Mouse (Mus musculus) intestine, embryonic 15.5 days (tissue): ENCODE results near the gene Gm3727. TPM values are rescaled to one million over a fixed set of nuclear protein-coding genes. Genes with fewer than 3 reads are reported as not detected.
"Not testable (repeated sequence)": the region's sequence is repeated elsewhere in the genome, so short reads cannot be mapped to it uniquely, and the experiment has no call there.

Experiments used
- ATAC-seq: fragments of 200-750 bp; cut with Nextera tagmentation; 2 replicates; pipeline ENCODE4 v1.8.0; 2017; ENCODE audit warnings: moderate TSS enrichment, moderate library complexity
- H3K27ac ChIP-seq: fragments of 300-500 bp; sonication (generic); 2 replicates; pipeline ENCODE4 v1.5.1; 2015; ENCODE audit warnings: mild to moderate bottlenecking, inconsistent platforms
- H3K27me3 ChIP-seq: fragments of 300-500 bp; sonication (generic); replicated peaks from 2 replicates; pipeline ENCODE4 v1.6.1; 2015; ENCODE audit warnings: inconsistent platforms
- H3K36me3 ChIP-seq: fragments of 300-500 bp; sonication (generic); 2 replicates; pipeline ENCODE4 v1.6.1; 2015; ENCODE audit warnings: inconsistent platforms
- H3K4me1 ChIP-seq: fragments of 300-500 bp; sonication (generic); replicated peaks from 2 replicates; pipeline ENCODE4 v1.6.1; 2015; ENCODE audit warnings: inconsistent platforms
- H3K4me2 ChIP-seq: fragments of 300-500 bp; sonication (generic); replicated peaks from 2 replicates; pipeline ENCODE4 v1.6.1; 2015; ENCODE audit warnings: mild to moderate bottlenecking, inconsistent platforms
- H3K4me3 ChIP-seq: fragments of 300-500 bp; sonication (generic); replicated peaks from 2 replicates; pipeline ENCODE4 v1.5.1; 2015; ENCODE audit warnings: inconsistent platforms
- H3K9ac ChIP-seq: fragments of 300-500 bp; sonication (generic); 2 replicates; pipeline ENCODE4 v1.6.1; 2015; ENCODE audit warnings: inconsistent platforms
- H3K9me3 ChIP-seq: fragments of 300-500 bp; sonication (generic); 2 replicates; pipeline ENCODE4 v1.6.1; 2016; ENCODE audit warnings: inconsistent platforms
- WGBS: fragments of 180-500 bp; shearing (Covaris S2); methylation state at CpG from one replicate; pipeline ENCODE4 v1.1.7; 2015; 5-methylcytosine and 5-hydroxymethylcytosine counted together
- polyA plus RNA-seq: library from polyadenylated mRNA; unstranded; fragments of >200 nt; fragmentation: Nextera tagmentation; extraction: Ambion mirVana; gene quantifications from 2 replicates; pipeline ENCODE4 v1.2.1, GENCODE M21; 2015

Gene Gm3727
- not detected in 2 replicates for polyA plus RNA-seq

DNA sequence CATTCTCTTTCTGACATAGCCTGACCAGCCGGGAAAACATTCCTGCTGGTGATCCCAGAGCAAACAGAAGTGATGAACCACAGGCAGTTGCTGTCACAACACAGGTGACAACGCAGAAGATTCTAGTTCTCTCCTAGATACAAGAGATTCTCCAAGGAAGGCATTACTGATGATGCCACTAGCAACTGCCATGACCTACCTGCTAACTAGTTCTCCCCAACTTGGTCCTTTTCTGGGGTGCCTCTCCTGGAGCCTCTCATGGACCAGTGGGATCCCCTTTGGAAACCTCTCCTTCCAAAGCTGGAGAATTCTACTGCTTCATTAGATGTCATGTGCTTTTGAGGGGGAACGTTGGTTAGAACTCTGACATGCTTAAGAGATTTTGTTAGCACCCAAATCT is at the start of gene Gm3727:
TSS of gene Gm3727 (minus strand) at position 101 of the 400 bp plus-strand sequence.
- not testable (repeated sequence) for H3K9me3 ChIP-seq, ATAC-seq, H3K4me1 ChIP-seq, H3K27me3 ChIP-seq, H3K9ac ChIP-seq, H3K27ac ChIP-seq, H3K4me2 ChIP-seq, H3K36me3 ChIP-seq, H3K4me3 ChIP-seq
- 61% methylated on average over 3 of the region's 3 CpGs for WGBS

DNA sequence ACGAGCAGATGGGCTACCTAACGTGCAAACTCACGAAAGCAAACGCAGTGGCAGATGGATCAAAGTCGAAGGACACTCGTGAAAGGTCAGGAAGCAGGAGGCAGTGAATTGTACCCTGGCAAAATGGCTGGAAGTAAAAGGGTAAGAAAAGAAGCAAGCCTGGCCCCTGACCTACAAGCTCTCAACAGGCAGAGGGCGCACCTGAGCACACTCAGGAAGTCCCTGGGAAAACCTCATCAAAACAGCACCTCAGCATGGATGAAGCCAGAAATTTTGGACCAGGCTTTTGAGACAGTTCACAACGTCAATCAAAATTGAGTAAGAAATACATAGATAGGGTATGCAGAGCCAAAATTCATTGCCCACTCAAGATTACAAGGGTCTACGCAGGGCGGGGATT is 21.0 kb downstream of the Gm3727 start:
- not testable (repeated sequence) for H3K27ac ChIP-seq, H3K9ac ChIP-seq, H3K36me3 ChIP-seq, H3K4me1 ChIP-seq, H3K4me2 ChIP-seq, H3K4me3 ChIP-seq, H3K27me3 ChIP-seq, ATAC-seq, H3K9me3 ChIP-seq
- 5% methylated on average over 8 of the region's 10 CpGs for WGBS

Other genes starting within 250 kb of the Gm3727 start
- 0.30 and 0.31 TPM in 2 replicates for gene Gm10406, start 237.3 kb downstream of the Gm3727 start, polyA plus RNA-seq
- not detected in 2 replicates for gene Gm3685, start 219.7 kb downstream of the Gm3727 start, polyA plus RNA-seq
- 0.77 and 0.86 TPM in 2 replicates for gene Gm3696, start 164.1 kb downstream of the Gm3727 start, polyA plus RNA-seq
- gene Gm6676, start 139.3 kb downstream of the Gm3727 start, polyA plus RNA-seq: not detected in 2 replicates
- gene Gm3512, start 90.2 kb downstream of the Gm3727 start, polyA plus RNA-seq: 2.3 and 2.9 TPM in 2 replicates
- not detected in 2 replicates for gene Gm16434, start 70.2 kb downstream of the Gm3727 start, polyA plus RNA-seq
- 0.58 and 0.69 TPM in 2 replicates for gene Gm3739, start 50.3 kb upstream of the Gm3727 start, polyA plus RNA-seq
- not detected in 2 replicates for gene Gm5797, start 67.7 kb upstream of the Gm3727 start, polyA plus RNA-seq
- not detected in 2 replicates for gene Gm8374, start 100.4 kb upstream of the Gm3727 start, polyA plus RNA-seq
- not detected in 2 replicates for gene Gm3755, start 186.2 kb upstream of the Gm3727 start, polyA plus RNA-seq
- 0.69 TPM in 1 of 2 replicates, not detected in the other for gene Gm3752, start 219.0 kb upstream of the Gm3727 start, polyA plus RNA-seq